16 mouse cellular contexts compared by ENCODE assay signal in the genomic region with DNA sequence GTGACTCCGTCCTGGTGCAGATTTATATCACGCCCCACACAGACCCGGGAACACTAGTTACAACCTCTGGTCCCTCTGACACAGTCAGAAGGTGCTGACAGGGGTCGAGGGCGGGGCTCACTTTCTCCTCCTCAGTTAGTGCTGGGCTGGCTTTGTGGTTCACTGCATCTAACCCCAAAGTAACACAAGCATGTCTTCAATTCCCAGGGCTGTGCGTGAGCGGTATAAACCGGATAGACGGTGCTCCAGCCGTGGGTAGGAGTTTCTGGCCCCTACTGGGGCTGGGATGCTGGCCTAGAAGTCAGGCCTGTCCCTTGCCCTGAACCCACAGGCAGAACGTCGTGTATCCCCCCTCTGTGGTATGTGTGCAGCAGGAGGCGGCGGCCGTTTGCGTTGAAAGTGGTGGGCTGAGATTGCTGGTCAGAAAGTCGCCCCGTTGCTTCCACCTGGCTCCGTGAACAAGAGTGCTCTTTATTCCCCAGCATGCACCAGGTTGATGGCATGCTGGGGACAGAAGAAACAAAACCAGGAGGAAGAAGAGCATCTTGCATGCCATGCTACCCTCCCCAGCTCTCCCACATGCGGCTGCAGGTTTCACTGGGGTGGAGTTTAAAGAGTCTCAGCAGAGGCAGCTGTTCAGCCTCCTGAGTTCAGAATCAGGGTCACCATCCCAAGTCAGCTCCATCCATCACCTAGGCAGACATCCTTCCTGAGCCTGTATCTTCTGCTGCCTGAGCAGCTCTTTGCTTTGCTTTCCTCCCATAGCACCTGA.
DNase-seq lines count a peak whose midpoint lies in the region; ATAC-seq lines count a peak whose summit lies in the region.
"Had no signal": no experiment of that assay in that cellular context is flagged by ENCODE, and none has a peak within 500 bp of the region (broad histone marks: within the 10 kb centered on the region; RNA-seq: fewer than 3 reads in every experiment).

No protein-coding gene starts in this region.

- H3K4me3 ChIP-seq in kidney, embryonic 14.5 days (ENCODE audit: low read length), result no peak overlapping the region
- no peak overlapping the region for H3K4me3 ChIP-seq in embryonic facial prominence, embryonic 12.5 days
- H3K4me3 ChIP-seq: liver, embryonic 13.5 days; megakaryocyte, embryonic 14.5 days had no signal

- H3K4me1 ChIP-seq in kidney, embryonic 14.5 days (ENCODE audit: control insufficient read depth, insufficient read depth, low read length), result 0 out of 2 replicates have a peak, but pooled peaks cover 8% of the 10 kb centered on the region
- peaks cover 3% of the 10 kb centered on the region; the same call in 1 of the 2 replicates for H3K4me1 ChIP-seq in embryonic facial prominence, embryonic 12.5 days
- H3K4me1 ChIP-seq: liver, embryonic 13.5 days; megakaryocyte, embryonic 14.5 days had no signal

- H3K9me3 ChIP-seq in kidney, embryonic 14.5 days (ENCODE audit: control insufficient read depth, low read length), result no peaks in the 10 kb centered on the region
- no peaks in the 10 kb centered on the region for H3K9me3 ChIP-seq in embryonic facial prominence, embryonic 12.5 days
- H3K9me3 ChIP-seq: liver, embryonic 13.5 days had no signal

- peak; percentile 91 for ATAC-seq in kidney, embryonic 14.5 days (ENCODE audit: low FRiP score, low TSS enrichment)
- ATAC-seq in embryonic facial prominence, embryonic 12.5 days (ENCODE audit: insufficient number of reproducible peaks, insufficient read depth, low FRiP score, low TSS enrichment), result 0 out of 2 replicates have a peak, but pooled peaks have one; percentile 52
- ATAC-seq: intestine, postnatal 0 days had no signal

- no peak overlapping the region for H3K9ac ChIP-seq in kidney, embryonic 14.5 days (ENCODE audit: low read depth, low read length)
- no peak overlapping the region for H3K9ac ChIP-seq in embryonic facial prominence, embryonic 12.5 days
- H3K9ac ChIP-seq: hindbrain, embryonic 14.5 days; liver, embryonic 13.5 days had no signal

- WGBS in kidney, embryonic 14.5 days, result 25% methylated on average over 20 of the region's 20 CpGs
- 50% methylated on average over 20 of the region's 20 CpGs for WGBS in embryonic facial prominence, embryonic 12.5 days

- DNase-seq in kidney, adult 18-20 months, result no peak
- DNase-seq in retina, embryonic 14.5 days (ENCODE audit: low spot score), result peak; percentile 27
- DNase-seq in retina, postnatal 1 day, result no peak
- no peak for DNase-seq in natural killer cell, adult 2 months (ENCODE audit: low spot score in 2 of 2)
- DNase-seq in urinary bladder, postnatal 10 days (ENCODE audit: low spot score), result no peak
- DNase-seq: cerebellum, adult 2 months; gastrocnemius, postnatal 36 days; layer of hippocampus, postnatal 36 days; left cerebral cortex, postnatal 4 days; liver, embryonic 13.5 days; thymus, adult 18-20 months had no signal

- no peaks in the 10 kb centered on the region for H3K36me3 ChIP-seq in kidney, embryonic 14.5 days (ENCODE audit: control insufficient read depth, insufficient read depth, low read length)
- H3K36me3 ChIP-seq in embryonic facial prominence, embryonic 12.5 days, result no peaks in the 10 kb centered on the region
- H3K36me3 ChIP-seq: liver, embryonic 13.5 days had no signal

- H3K27me3 ChIP-seq in kidney, embryonic 14.5 days (ENCODE audit: control insufficient read depth, insufficient read depth, low read length), result no peaks in the 10 kb centered on the region
- no peaks in the 10 kb centered on the region for H3K27me3 ChIP-seq in embryonic facial prominence, embryonic 12.5 days
- H3K27me3 ChIP-seq: liver, embryonic 13.5 days; megakaryocyte, embryonic 14.5 days had no signal

- H3K27ac ChIP-seq in kidney, embryonic 14.5 days (ENCODE audit: low read depth, low read length), result no peak overlapping the region
- H3K27ac ChIP-seq in embryonic facial prominence, embryonic 12.5 days, result no peak overlapping the region
- H3K27ac ChIP-seq: hindbrain, embryonic 14.5 days; liver, embryonic 13.5 days had no signal

- no peak overlapping the region; the same call in 1 of the 2 replicates for H3K4me2 ChIP-seq in kidney, embryonic 14.5 days (replicated peaks; ENCODE audit: low read depth, low read length)
- H3K4me2 ChIP-seq in embryonic facial prominence, embryonic 12.5 days (replicated peaks), result no peak overlapping the region
- H3K4me2 ChIP-seq: hindbrain, embryonic 14.5 days; liver, embryonic 13.5 days had no signal
